Mouse (Mus musculus) cerebellum, adult 2 months (tissue): ENCODE measurements around the gene Tmem14a. TPM values are rescaled to one million over a fixed set of nuclear protein-coding genes. Genes with fewer than 3 reads are reported as not detected.
A peak's percentile ranks its signal among the peaks of the same experiment; 100 is the strongest.

Experiments used
- DNase-seq, 2 experiments: peaks; one replicate each; pipeline ENCODE4 v3.0.0; 2021
- H3K27ac ChIP-seq: fragments of 200-500 bp; 2 replicates; pipeline ENCODE4 v1.5.1; 2012; ENCODE audit warnings: low read length, control low read depth, inconsistent platforms; ENCODE audit not compliant: insufficient read depth
- H3K27me3 ChIP-seq: fragments of 200-500 bp; 2 replicates; pipeline ENCODE4 v1.6.1; 2012; ENCODE audit warnings: inconsistent platforms, mild to moderate bottlenecking, low read length, moderate library complexity; ENCODE audit not compliant: control insufficient read depth, insufficient read depth
- H3K4me1 ChIP-seq: fragments of 200-500 bp; 2 replicates; pipeline ENCODE4 v1.6.1; 2011; ENCODE audit warnings: low read length; ENCODE audit not compliant: control insufficient read depth, insufficient read depth
- H3K4me3 ChIP-seq: fragments of 200-500 bp; replicated peaks from 2 replicates; pipeline ENCODE3; 2011; ENCODE audit warnings: mild to moderate bottlenecking, low read depth, low read length, control low read depth; ENCODE audit not compliant: insufficient read depth
- CTCF ChIP-seq: fragments of 200-500 bp; IDR thresholded peaks from 2 replicates; pipeline ENCODE4 v1.5.1; 2011; ENCODE audit warnings: low read depth, mild to moderate bottlenecking, control low read depth, low read length, moderate library complexity, borderline replicate concordance; ENCODE audit not compliant: insufficient read depth
- POLR2A ChIP-seq: fragments of 200-500 bp; IDR thresholded peaks from 2 replicates; pipeline ENCODE4 v1.6.1; 2011; ENCODE audit warnings: low read length, control low read depth, borderline replicate concordance; ENCODE audit not compliant: insufficient read depth
- WGBS: fragments of 180-500 bp; shearing (Covaris S2); methylation state at CpG from one replicate; pipeline ENCODE4 v1.1.7; 2018; 5-methylcytosine and 5-hydroxymethylcytosine counted together
- polyA plus RNA-seq: library from polyadenylated mRNA; depleted of rRNA; stranded (reverse); fragments of >200 nt; gene quantifications from 2 replicates; pipeline ENCODE4 v1.2.3, GENCODE M21; 2012

Gene Tmem14a
- polyA plus RNA-seq, 1 experiment, result 38.7 TPM

DNA sequence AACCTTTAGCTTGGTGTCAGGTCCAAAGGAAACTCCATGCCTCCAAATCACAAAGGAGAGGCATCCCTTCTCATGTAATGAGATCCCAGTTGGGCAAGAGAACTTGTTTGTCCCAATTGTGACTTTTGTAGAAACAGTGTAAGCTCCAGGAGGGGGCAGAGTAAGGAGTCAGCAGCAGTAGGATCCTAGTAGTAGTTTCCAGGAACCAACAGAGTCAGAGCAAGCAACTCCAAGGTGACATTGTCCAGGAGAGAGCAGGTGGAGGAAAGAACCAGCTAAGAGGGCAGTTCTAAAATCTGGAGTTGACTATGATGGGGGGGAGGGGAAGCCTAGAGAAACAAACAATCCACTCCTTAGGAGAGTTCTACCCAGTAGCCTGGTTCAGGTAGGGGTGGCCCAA is 29.5 kb downstream of the Tmem14a start:
- Histone ChIP-seq H3K4me3 (no peak overlapping the region), H3K4me1 (no peaks in the 10 kb centered on the region)
- TF ChIP-seq CTCF (no peak), POLR2A (no peak)

DNA sequence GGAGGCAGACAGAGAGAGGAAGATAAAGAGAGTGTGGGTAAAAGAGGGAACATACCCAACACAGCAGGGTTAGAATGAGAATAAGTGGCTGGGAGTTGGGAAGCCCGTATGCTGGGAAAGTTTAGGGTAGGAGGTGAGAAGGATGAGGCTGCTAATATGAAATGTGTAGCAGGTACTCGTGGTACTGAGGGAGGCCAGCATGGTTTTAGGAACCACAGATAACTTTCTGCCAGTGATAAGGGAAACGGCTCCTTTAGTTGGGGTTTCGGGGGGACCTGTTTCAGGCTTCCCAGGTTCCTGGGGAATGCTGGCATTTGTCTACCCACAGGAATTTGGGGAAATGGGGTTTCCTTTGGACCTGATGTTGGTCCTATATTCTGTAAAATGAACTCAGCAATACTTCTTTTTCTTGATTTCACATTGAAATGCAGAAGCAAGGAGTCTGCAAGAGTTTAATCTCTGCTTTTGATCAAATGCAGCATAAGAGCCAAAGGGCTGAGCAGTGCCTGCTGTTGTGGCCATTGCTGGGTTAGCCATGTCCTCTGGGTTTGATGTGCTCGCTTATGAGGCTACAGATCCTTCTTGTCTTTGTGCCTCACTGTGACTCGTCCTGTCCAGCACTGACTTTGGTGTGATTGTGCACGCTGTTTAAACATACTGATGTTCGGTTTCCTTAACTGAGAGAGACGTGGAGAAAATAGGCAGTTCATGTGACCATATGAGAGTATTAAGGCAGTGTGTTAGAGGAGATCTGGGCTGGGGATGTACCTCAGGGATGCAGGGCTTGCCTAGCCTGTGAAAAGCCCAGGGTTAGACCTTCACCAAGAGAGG is 30.4 kb downstream of the Tmem14a start:
- no peak overlapping the region for H3K27ac ChIP-seq
- no peak for DNase-seq
- no peaks in the 10 kb centered on the region for H3K27me3 ChIP-seq
- TF ChIP-seq POLR2A, result no peak
- no peak for TF ChIP-seq CTCF
- WGBS, result 91% methylated on average over 9 of the region's 9 CpGs
- H3K4me1 ChIP-seq, result no peaks in the 10 kb centered on the region
- no peak overlapping the region for H3K4me3 ChIP-seq

More for the DNA sequence above, 29.5 kb downstream of the Tmem14a start:
- no peak overlapping the region for H3K27ac ChIP-seq
- no peaks in the 10 kb centered on the region for H3K27me3 ChIP-seq
- no peak for DNase-seq

DNA sequence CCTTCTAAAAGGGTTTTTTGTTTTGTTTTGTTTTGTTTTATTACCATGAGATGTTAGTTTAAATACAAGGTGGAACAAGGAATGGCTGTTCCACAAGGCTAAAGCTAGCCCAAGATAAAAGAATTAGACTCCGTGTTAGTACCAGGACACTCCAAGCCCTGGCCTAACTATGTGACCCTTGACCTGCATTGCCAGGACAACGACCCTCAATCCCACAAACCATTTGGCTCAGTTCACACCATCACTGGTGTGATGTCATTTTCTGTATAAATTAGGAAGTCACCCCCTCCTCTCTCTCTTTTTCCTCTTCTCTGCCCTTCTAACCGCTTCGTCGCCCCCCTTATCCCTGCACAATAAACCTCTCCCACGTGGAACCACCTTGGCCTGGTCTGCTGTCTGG is 33.3 kb downstream of the Tmem14a start:
- no peaks in the 10 kb centered on the region for H3K4me1 ChIP-seq
- WGBS, result 57% methylated on average over 6 of the region's 6 CpGs
- TF ChIP-seq CTCF (no peak), POLR2A (no peak)
- H3K27ac ChIP-seq, result no peak overlapping the region
- H3K27me3 ChIP-seq, result no peaks in the 10 kb centered on the region
- H3K4me3 ChIP-seq, result no peak overlapping the region
- no peak for DNase-seq

DNA sequence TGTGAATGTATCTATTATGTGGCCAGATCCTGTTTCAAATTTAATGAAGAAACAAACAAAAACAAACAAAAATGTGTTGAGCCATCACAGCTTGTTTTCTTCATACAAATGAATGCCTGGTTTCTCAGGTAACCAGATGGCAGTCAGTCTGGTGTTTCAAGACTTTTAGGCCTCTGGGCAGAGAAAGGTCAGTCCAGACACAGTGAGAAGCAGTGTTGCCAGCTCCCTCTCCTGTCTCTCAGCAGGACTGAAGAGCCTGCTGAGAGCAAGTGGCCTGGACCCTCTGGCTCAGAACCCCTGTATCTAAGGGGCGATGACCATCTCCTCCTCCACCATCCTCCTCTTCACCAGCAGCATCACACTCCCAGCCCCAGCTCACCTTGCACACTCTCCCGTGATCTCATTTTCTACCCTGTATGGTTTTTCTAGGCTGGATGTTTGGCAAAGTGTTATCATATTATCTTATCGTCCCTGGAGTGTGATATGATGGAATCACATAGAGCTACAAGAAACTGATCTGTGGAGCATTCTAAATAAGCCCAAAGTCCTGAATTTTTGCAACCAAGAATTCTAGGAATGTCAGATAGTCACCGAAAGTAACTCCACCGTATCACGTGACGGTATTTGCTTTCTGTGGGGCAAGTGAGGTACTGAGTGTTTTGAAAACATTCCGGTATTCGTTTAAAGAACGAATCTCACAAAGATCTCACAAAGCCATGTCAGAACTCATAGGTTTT is 34.4 kb downstream of the Tmem14a start:
- Histone ChIP-seq H3K27me3 (no peaks in the 10 kb centered on the region), H3K4me3 (no peak overlapping the region), H3K27ac (peak overlapping the region; percentile 21; the same call in 1 of the 2 replicates), H3K4me1 (no peaks in the 10 kb centered on the region)
- WGBS, result 91% methylated on average over 10 of the region's 10 CpGs
- no peak for DNase-seq
- TF ChIP-seq POLR2A, result no peak
- TF ChIP-seq CTCF, result no peak

DNA sequence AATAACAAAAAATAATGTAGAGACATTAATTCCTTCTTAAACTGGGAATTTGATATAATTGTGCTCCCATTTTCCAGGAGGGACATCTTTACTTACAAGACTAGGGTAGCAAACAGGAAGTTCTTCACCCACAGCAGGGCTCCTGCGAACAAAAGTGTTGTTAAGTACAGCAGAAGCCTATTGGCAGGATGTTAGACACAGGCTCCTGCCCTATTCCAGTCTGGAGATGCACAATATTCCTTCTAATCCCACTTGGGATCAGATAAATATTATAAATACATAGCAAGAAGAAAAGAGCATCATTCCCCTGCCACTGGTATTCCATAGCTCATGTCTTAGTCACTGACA is 34.9 kb downstream of the Tmem14a start:
- Histone ChIP-seq H3K27me3 (no peaks in the 10 kb centered on the region), H3K4me1 (no peaks in the 10 kb centered on the region), H3K27ac (no peak overlapping the region), H3K4me3 (no peak overlapping the region)
- no peak for DNase-seq
- TF ChIP-seq POLR2A (no peak), CTCF (no peak)
- WGBS, result 83% methylated on average over 1 of the region's 1 CpGs

DNA sequence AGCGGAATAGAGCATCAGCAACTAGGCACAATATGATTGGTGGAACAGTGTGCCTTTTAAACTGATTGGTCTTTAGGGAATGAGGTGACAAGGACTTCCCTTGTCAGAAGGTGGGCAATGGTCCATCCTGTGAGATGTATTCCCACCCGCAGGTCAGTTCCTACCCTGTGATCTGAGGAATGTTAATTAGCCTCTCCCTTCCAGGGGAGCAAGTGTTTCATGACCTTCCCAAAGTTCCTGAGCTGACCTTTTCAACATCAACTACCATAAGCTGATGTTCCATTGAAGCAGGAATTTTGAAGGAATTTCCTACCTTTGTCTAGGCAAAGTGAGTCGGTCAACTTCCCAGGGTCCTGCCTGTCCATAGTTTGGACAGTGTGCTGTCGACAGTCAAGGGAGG is 35.5 kb downstream of the Tmem14a start:
- no peak for TF ChIP-seq POLR2A
- TF ChIP-seq CTCF, result no peak
- H3K27me3 ChIP-seq, result no peaks in the 10 kb centered on the region

DNA sequence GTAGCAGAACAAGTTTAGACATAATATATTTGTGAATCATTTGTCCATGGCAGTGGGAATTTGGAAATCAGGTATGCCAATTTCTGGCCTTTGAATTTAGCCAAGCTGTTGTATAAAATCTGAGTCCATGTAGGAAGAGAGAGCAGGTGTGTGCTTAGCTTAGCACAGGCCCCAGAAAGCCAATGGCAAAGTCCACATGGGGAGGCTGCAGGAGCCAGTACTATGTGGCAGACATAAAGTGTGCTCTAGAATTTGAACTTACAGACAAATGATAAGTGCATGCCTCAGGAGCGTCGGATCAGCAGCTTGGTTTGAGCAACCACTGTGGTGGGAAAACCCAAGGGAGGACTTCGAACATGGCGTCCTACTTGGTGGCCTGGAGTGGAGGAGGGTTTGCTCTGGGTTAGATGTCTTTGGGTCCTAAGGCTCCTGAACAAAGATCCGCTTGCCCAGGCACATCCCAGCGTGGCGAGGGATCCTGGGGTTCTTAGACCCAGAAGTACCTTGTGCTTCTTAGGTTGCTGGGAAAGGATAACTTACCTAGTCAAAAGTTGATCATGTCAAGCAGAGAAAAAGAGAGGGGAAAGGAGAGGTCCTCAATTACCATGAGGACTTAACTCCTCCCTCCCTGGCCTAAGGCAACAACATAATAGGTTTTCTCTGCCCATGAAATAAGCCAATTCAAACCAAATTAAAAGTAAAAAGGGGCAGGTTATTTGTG is 37.4 kb downstream of the Tmem14a start:
- DNase-seq, result no peak
- no peak overlapping the region for H3K27ac ChIP-seq
- H3K27me3 ChIP-seq, result no peaks in the 10 kb centered on the region
- 95% methylated on average over 7 of the region's 7 CpGs for WGBS
- no peaks in the 10 kb centered on the region for H3K4me1 ChIP-seq
- TF ChIP-seq CTCF (no peak), POLR2A (no peak)
- H3K4me3 ChIP-seq, result no peak overlapping the region

More for the DNA sequence above, 35.5 kb downstream of the Tmem14a start:
- DNase-seq, result no peak
- Histone ChIP-seq H3K4me1 (no peaks in the 10 kb centered on the region), H3K27ac (no peak overlapping the region), H3K4me3 (no peak overlapping the region)
- WGBS, result 77% methylated on average over 4 of the region's 4 CpGs

DNA sequence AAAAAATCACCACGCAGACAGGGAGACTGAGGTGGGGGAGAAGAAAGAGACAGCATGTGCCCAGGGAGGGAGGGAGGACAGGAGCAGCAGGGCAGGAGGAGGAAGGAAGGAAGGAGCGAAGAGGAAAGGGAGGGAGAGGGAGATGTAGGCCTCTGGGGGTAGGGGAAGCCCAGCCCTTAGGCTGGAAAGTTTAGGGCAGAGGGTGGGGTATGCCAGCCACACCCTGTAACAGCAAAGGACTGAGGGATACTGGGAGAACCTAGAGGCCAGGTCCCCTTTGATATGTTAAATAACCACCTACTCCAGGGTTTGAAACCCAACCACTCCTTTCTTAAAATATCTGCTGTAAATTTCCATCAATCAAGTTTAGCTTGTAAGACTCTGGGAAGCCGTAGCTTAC is 38.0 kb downstream of the Tmem14a start:
- Histone ChIP-seq H3K4me3 (no peak overlapping the region), H3K4me1 (no peaks in the 10 kb centered on the region), H3K27ac (no peak overlapping the region), H3K27me3 (no peaks in the 10 kb centered on the region)
- 56% methylated on average over 3 of the region's 3 CpGs for WGBS
- TF ChIP-seq POLR2A (no peak), CTCF (no peak)
- DNase-seq, result no peak
